Mouse (Mus musculus): ENCODE results near the gene Primpol. TPM values are rescaled to one million over a fixed set of nuclear protein-coding genes. Genes with fewer than 3 reads are reported as not detected.
"Not testable (repeated sequence)": the region's sequence is repeated elsewhere in the genome, so short reads cannot be mapped to it uniquely, and the experiment has no call there.

Primpol gene
- polyA plus RNA-seq, 1 experiment from 2014 or later: 11.2 TPM

DNA sequence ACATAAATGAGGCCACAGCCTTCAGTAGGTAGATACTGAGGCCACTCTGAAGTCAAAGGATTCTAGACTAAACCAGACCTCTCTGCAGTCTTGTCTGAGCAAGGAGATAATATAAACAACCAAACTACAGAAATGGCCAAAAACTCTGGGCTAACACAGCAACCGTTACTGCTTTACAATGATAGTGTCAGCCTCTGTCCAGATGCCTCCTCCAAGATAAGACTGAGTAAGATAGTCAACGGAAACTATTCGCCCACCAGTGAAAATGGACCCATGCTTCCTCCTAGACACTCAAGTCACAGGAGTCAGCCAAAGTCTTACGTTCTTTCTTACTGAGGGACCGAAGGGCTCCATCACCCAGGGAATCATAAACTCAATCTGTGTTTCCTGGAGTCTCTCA, 29.1 kb downstream of the Primpol start:
- Histone ChIP-seq H3K27ac (ENCODE audit: poor library complexity, severe bottlenecking) (no peak overlapping the region), H3K4me3 (no peak overlapping the region), H3K9ac (no peak overlapping the region), H3K36me3 (peaks cover 16% of the 10 kb centered on the region), H3K27me3 (replicated peaks) (no peaks in the 10 kb centered on the region), H3K4me2 (no peak overlapping the region), H3K9me3 (replicated peaks) (no peaks in the 10 kb centered on the region), H3K4me1 (replicated peaks) (no peaks in the 10 kb centered on the region)
- no peak for ATAC-seq (ENCODE audit: insufficient number of reproducible peaks, low FRiP score)
- WGBS: 50% methylated on average over 5 of the region's 5 CpGs

- H3K27me3 ChIP-seq (replicated peaks): no peaks in the 10 kb centered on the region
- H3K27ac ChIP-seq (ENCODE audit: poor library complexity, severe bottlenecking): no peak overlapping the region
- WGBS: 80% methylated on average over 3 of the region's 3 CpGs
- no peak overlapping the region for H3K9ac ChIP-seq
- no peaks in the 10 kb centered on the region for H3K4me1 ChIP-seq (replicated peaks)
- H3K36me3 ChIP-seq: peaks cover 24% of the 10 kb centered on the region
- H3K9me3 ChIP-seq (replicated peaks): no peaks in the 10 kb centered on the region
- H3K4me2 ChIP-seq: no peak overlapping the region
- H3K4me3 ChIP-seq: no peak overlapping the region
- ATAC-seq (ENCODE audit: insufficient number of reproducible peaks, low FRiP score): no peak
Measured at GRCm38 (mm10) chr8:46585576-46585975, 31.4 kb downstream of the Primpol start.

- not testable (repeated sequence) for H3K27ac ChIP-seq (ENCODE audit: poor library complexity, severe bottlenecking); H3K4me3 ChIP-seq; H3K4me1 ChIP-seq (replicated peaks); H3K9ac ChIP-seq; H3K9me3 ChIP-seq (replicated peaks); ATAC-seq (ENCODE audit: insufficient number of reproducible peaks, low FRiP score); H3K4me2 ChIP-seq; H3K27me3 ChIP-seq (replicated peaks)
- peaks cover 29% of the 10 kb centered on the region for H3K36me3 ChIP-seq
- 48% methylated on average over 4 of the region's 4 CpGs for WGBS
Measured at GRCm38 (mm10) chr8:46584328-46584727, 32.7 kb downstream of the Primpol start.

GRCm38 (mm10) chr8:46578794-46579193, 38.2 kb downstream of the Primpol start:
- ATAC-seq (ENCODE audit: insufficient number of reproducible peaks, low FRiP score): no peak
- Histone ChIP-seq H3K9ac (no peak overlapping the region), H3K36me3 (peaks cover 63% of the 10 kb centered on the region), H3K4me2 (no peak overlapping the region), H3K4me1 (replicated peaks) (no peaks in the 10 kb centered on the region), H3K27ac (ENCODE audit: poor library complexity, severe bottlenecking) (no peak overlapping the region), H3K27me3 (replicated peaks) (no peaks in the 10 kb centered on the region), H3K9me3 (replicated peaks) (no peaks in the 10 kb centered on the region), H3K4me3 (no peak overlapping the region)
- 91% methylated on average over 9 of the region's 9 CpGs for WGBS

GRCm38 (mm10) chr8:46573964-46574363, 43.0 kb downstream of the Primpol start:
- Histone ChIP-seq H3K36me3 (peaks cover 60% of the 10 kb centered on the region), H3K27ac (ENCODE audit: poor library complexity, severe bottlenecking) (no peak overlapping the region), H3K4me3 (no peak overlapping the region), H3K4me1 (replicated peaks) (no peaks in the 10 kb centered on the region), H3K27me3 (replicated peaks) (no peaks in the 10 kb centered on the region), H3K4me2 (no peak overlapping the region), H3K9me3 (replicated peaks) (no peaks in the 10 kb centered on the region), H3K9ac (no peak overlapping the region)
- ATAC-seq (ENCODE audit: insufficient number of reproducible peaks, low FRiP score): no peak
- 87% methylated on average over 2 of the region's 2 CpGs for WGBS

DNA sequence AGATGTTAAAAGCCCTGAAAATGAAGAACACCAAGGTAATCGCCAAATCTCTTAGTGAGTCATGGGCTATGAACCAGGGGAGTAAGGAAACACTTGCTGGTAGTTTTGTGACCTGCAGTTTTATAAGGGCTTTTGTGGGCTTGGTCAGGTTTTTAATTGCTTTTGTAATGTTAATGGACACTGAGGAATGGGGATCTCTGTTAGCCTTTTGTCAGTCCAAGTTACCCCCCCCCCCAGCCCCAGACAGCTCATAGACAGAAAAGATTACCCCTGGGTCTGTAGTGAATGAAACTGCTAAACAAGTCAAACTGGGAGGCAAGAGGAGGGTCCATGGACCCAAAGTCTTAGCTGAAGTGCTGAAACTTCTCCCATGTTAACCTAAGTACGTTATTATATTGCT, 43.6 kb downstream of the Primpol start:
- ATAC-seq (ENCODE audit: insufficient number of reproducible peaks, low FRiP score): no peak
- Histone ChIP-seq H3K9ac (no peak overlapping the region), H3K27ac (ENCODE audit: poor library complexity, severe bottlenecking) (no peak overlapping the region), H3K27me3 (replicated peaks) (no peaks in the 10 kb centered on the region), H3K9me3 (replicated peaks) (no peaks in the 10 kb centered on the region), H3K36me3 (peaks cover 55% of the 10 kb centered on the region), H3K4me3 (no peak overlapping the region), H3K4me1 (replicated peaks) (no peaks in the 10 kb centered on the region), H3K4me2 (no peak overlapping the region)
- 92% methylated on average over 2 of the region's 2 CpGs for WGBS

DNA sequence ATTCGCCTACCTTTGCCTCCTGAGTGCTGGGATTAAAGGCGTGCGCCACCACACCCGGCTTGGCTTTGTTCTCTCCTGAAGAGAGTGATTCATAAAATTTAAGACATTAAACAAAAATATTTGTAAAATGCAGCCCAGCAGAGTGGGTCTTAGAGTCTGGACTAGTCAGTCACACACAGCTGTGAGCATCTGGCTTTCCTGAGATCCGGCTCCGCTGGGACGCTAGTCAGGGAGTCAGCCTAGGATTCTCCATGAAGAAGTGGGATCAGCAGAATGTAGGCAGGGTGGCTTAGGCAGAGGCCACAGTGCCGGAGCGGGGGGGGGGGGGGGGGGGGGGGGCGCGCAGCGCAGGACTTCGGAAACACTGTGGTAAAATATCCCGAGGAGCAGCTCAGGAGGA, 46.3 kb downstream of the Primpol start:
- Histone ChIP-seq H3K4me2 (no peak overlapping the region), H3K36me3 (peaks cover 36% of the 10 kb centered on the region), H3K9me3 (replicated peaks) (no peaks in the 10 kb centered on the region), H3K4me1 (replicated peaks) (no peaks in the 10 kb centered on the region), H3K27ac (ENCODE audit: poor library complexity, severe bottlenecking) (no peak overlapping the region), H3K4me3 (no peak overlapping the region), H3K9ac (no peak overlapping the region), H3K27me3 (replicated peaks) (no peaks in the 10 kb centered on the region)
- no peak for ATAC-seq (ENCODE audit: insufficient number of reproducible peaks, low FRiP score)
- WGBS: 92% methylated on average over 9 of the region's 14 CpGs

DNA sequence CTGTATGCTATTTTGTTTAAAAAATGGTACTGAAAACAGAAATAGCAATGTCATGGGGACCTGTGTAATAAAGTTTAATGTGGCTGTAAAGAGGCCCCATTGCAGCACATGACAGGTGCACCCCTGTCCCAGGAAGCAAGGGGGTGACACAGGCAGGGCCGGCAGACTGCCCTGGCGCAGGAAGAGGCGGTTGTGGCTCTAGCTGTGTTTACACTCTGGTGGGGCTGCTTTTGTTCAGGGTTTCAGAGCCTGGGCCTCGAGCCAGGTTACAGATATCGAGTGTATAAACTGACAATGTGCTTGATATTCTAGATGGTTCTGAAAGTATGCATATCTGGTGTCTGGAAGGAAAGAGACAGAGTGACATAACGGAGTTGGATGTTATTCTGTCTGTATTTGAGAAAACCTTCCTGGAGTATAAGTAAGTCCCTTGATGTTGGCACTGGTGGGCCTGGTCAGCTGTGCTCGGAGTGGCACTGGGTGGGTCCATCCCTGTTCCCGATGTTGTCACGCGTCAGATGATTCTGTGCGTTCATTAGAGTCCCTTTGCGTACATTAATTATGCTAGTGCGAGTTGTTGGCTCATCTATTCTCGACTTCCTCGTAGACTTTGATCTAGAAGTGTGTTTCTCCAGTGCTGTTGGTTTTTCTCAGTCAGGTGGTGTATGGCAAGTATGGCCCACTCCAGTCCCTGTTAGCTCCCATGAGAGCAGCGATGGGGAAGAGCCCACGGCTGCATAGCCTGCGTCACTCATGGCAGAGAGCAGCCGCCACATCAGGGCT, 47.2 kb downstream of the Primpol start:
- H3K4me2 ChIP-seq: no peak overlapping the region
- no peaks in the 10 kb centered on the region for H3K4me1 ChIP-seq (replicated peaks)
- 0 out of 2 replicates have a peak overlapping the region, but pooled peaks have one; percentile 0 for H3K27ac ChIP-seq (ENCODE audit: poor library complexity, severe bottlenecking)
- no peak overlapping the region for H3K9ac ChIP-seq
- peaks cover 33% of the 10 kb centered on the region for H3K36me3 ChIP-seq
- no peak overlapping the region for H3K4me3 ChIP-seq
- no peaks in the 10 kb centered on the region for H3K27me3 ChIP-seq (replicated peaks)
- ATAC-seq (ENCODE audit: insufficient number of reproducible peaks, low FRiP score): peak; percentile 58
- H3K9me3 ChIP-seq (replicated peaks): no peaks in the 10 kb centered on the region
- 86% methylated on average over 19 of the region's 19 CpGs for WGBS

GRCm38 (mm10) chr8:46568942-46569341, 48.1 kb downstream of the Primpol start:
- Histone ChIP-seq H3K4me2 (no peak overlapping the region), H3K36me3 (peaks cover 28% of the 10 kb centered on the region), H3K27me3 (replicated peaks) (no peaks in the 10 kb centered on the region), H3K4me1 (replicated peaks) (no peaks in the 10 kb centered on the region), H3K9ac (no peak overlapping the region), H3K9me3 (replicated peaks) (no peaks in the 10 kb centered on the region), H3K4me3 (no peak overlapping the region), H3K27ac (ENCODE audit: poor library complexity, severe bottlenecking) (no peak overlapping the region)
- 82% methylated on average over 2 of the region's 2 CpGs for WGBS
- no peak for ATAC-seq (ENCODE audit: insufficient number of reproducible peaks, low FRiP score)

DNA sequence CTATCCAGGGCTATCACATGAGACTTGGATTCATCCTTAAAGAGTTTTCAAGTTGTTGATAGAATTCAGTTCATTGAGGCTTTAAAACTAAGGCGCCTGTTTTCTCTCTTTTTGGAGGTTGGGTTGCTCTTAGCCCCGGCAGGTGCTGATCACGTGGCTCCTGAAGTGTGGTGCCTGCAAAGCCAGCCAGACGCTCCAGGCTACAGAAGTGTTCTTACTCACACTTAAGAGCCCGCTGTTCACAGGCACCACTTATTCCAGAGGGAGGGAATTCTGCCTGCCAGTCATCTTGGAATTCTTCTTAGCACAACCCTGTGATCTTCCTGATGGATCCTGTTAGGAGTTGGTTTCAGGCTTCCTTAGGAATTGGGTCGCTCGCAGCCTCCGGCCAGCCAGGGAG, 49.1 kb downstream of the Primpol start:
- H3K4me1 ChIP-seq (replicated peaks): no peaks in the 10 kb centered on the region
- H3K4me3 ChIP-seq: no peak overlapping the region
- H3K4me2 ChIP-seq: no peak overlapping the region
- no peaks in the 10 kb centered on the region for H3K9me3 ChIP-seq (replicated peaks)
- ATAC-seq (ENCODE audit: insufficient number of reproducible peaks, low FRiP score): no peak
- H3K9ac ChIP-seq: no peak overlapping the region
- H3K27me3 ChIP-seq (replicated peaks): no peaks in the 10 kb centered on the region
- 78% methylated on average over 8 of the region's 8 CpGs for WGBS
- no peak overlapping the region for H3K27ac ChIP-seq (ENCODE audit: poor library complexity, severe bottlenecking)
- peaks cover 30% of the 10 kb centered on the region for H3K36me3 ChIP-seq

DNA sequence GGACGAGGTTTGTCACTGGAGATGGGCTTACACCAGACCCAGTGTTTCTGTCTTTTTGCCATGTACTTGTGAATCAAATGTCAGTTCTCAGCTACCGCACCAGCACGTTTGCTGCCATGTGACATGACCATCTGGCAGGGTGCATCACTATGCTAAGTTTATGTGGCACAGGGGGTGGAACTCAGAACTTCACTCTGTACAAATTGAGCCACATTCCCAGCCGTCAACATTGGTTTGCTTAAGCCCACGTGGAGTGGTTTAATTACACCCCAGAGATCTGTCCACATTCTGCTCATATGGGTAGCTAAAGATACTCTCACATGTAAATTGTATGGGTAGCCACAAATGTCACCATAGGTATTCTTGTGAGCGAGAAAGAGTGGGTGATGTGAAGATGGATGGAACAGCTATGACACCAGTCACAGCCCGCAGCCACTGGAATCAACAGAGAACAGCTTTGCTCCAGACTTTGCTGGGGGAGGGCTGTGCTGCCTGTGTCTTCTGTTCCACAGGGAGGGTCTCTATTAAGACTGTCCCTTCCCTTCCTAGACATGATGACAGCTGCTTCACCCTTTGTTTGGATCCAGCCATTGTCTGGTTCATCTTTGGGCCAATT, 50.0 kb downstream of the Primpol start:
- Histone ChIP-seq H3K4me2 (no peak overlapping the region), H3K36me3 (peaks cover 32% of the 10 kb centered on the region), H3K27ac (ENCODE audit: poor library complexity, severe bottlenecking) (no peak overlapping the region), H3K4me1 (replicated peaks) (no peaks in the 10 kb centered on the region), H3K4me3 (no peak overlapping the region), H3K9me3 (replicated peaks) (no peaks in the 10 kb centered on the region), H3K9ac (no peak overlapping the region), H3K27me3 (replicated peaks) (no peaks in the 10 kb centered on the region)
- ATAC-seq (ENCODE audit: insufficient number of reproducible peaks, low FRiP score): no peak
- WGBS: 88% methylated on average over 7 of the region's 7 CpGs

Measured in heart, embryonic 12.5 days (tissue).